Mouse (Mus musculus) urinary bladder, adult 2 months (tissue): ENCODE data around the gene Pakap. TPM values are rescaled to one million over a fixed set of nuclear protein-coding genes. Genes with fewer than 3 reads are reported as not detected.

Experiments used
- DNase-seq: peaks from one replicate; pipeline ENCODE4 v3.0.0; 2022; ENCODE audit warnings: low spot score
- polyA plus RNA-seq: library from polyadenylated mRNA; depleted of rRNA; stranded (reverse); fragments of >200 nt; gene quantifications from 2 replicates; pipeline ENCODE4 v1.2.3, GENCODE M21; 2012

Gene Pakap
- polyA plus RNA-seq, 1 experiment: 3.6 TPM

DNA sequence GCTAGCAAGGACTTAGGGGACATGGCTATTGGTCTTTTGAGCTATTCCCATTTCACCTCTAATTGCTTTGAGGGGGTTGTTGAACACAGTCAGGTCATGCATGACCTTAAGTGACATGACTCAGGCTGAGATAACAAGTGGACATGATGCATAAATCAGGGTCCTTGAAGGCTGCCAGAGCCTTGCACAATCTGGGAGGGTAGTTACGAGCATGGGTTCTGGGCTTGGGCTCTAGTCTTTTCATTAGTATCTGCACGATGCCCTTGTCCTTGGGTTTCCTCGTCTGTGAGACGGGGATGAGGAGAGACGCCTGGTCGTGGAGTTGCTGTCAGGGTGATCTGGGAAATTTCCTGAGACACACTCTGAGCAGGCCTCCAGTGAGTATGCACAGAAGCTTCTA is 6.7 kb downstream of the Pakap start:
- DNase-seq: no peak

DNA sequence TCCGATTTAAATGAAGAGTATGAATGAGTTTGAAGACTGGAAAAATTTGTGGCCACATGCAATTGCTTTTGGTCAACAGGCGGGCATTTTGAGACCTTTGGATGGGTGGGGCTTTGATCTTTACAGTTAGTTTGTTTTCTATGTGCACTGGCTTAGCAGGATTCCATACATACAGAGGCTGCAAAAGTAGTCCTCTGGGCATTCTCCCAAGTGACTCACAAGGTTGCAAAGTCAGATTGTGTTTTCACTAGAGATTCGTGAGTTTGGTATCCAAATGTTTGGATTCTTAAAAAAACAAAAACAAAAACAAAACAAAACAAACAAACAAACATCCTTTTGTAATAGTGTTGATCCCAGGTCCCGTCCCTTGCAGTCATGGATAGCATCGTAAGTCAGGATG is 7.7 kb downstream of the Pakap start:
- no peak for DNase-seq

DNA sequence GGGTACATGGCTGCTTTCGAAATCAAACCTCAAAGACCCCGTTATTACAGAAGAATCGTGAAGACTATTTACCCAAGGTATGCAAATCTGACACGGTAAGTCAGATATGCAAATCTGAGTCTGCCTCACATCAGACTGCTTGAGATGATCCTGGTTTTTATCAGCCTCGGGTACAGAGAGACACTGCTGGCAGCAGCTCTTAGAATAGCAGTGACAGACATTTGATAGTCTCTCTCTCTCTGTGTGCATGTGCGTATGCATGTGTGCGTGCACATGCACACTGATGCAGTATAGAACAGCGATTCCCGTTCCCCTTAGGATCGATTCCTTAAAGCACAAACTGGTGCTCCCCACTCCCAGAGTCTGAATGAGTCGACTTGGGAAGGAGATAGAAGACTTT is 8.1 kb downstream of the Pakap start:
- DNase-seq: no peak

DNA sequence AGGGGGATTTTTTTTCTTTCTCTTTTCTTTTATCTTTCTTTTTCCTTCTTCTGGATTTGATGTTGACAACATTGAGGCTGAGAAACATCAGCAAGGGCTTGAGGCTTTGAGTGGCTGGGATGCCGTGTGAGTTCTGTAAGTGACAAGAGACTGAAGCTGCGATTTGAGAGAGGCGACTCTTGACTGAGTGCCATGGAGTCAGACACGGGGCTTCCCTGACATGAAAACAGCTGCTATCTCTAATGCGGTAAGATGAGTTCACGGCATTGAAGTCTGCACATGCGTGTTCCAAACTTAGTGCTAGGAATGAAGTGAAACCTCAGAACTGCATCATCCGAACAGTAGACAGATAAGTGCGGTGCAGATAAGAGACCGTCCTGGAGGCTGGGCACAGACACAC is 11.7 kb downstream of the Pakap start:
- DNase-seq: no peak

DNA sequence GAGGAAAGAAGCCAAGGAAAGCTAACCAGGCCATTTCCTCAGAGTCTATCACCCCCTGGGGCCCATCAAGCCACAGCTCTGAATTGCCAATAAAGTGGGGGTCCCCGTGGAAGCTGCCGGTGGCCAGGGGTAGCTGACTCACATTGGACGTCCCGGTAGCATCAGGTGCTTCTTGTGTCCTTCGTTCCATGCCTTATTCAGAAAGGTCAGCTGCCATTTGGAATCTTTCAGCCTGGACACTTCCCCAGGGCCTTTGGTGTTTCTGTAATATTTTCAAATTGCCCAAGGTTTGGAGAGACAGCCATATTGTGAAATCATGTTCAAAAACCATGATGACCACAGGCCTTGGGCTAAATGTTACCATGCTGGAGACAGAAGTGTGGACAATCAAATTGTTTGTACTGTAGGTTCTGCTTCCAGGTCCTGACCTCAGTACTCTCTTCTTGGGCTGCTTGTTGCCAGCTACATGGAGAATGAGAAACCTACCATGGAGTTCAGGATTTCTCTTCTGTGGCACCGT is 17.4 kb downstream of the Pakap start:
- DNase-seq: no peak

DNA sequence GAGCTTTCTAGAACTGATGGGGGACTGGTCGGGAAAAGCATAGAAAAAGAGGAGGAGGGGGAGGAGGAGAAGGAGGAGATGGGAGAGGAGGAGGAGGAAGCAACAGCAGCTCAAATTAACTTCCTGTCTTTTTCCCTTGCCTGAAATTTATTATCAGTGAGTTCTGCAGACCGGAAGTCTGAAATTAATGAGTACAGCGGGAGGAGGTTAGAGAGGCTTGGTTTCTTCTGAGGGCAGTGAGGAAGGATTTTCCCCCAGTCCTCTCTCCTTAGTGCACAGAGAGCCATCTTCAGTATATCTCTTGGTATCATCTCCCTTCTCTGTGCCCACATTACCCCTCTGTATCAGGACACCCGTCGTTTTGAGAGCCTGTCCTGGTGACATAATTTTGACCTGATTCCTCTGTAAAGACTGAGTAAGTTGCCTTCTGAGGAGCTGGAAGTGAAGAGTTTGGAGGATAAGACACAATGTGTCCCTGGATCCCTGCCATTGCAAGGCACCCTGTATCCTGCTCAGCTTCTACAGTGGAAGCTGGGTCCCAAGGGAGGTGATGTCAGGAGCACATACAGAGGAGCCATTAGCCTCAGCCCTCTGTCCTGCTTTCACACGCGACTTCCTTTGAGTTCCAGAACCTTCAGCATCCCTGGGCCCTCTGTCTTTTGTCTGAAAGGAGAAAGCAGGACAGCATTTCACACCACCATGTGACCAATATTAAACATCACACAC is 19.1 kb downstream of the Pakap start:
- no peak for DNase-seq

DNA sequence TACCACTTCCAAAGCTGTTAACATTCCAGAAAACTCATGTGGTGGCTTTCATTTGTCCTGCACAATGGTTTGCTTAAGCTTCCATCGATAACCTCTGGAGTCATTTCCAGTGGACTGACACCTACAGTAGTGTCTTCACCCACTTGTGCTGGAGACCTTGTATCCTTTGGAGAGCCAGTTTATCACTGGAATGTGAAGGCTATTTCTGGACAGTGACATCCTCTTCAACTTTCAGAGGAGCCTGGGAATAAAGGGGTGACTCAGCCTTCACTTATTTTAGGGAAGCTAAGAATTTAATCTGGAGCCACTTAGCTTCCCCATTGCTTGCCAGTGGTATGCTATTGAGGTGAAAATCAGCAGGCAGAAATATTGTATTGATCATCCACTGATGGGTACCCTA is 20.4 kb downstream of the Pakap start:
- DNase-seq: no peak

DNA sequence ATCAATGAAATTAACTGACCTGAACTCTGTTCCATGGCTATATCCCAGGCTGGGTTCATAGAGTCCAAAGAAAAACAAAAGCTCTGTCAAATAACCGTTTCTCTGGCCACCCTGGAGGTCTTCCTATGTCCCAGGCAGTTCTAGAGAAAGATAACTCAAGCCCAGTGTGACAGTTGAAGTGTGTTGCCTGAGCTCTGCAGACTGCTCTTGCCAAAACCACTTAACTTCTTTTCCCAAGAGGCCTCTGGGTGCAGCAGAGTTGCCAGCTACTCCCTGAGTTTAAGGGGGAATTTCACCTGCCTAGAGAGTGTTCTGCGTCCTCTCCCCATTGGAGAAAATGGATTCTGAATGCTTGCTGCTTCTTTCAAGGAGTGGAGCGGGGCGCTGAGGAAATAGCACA is 24.8 kb downstream of the Pakap start:
- no peak for DNase-seq

DNA sequence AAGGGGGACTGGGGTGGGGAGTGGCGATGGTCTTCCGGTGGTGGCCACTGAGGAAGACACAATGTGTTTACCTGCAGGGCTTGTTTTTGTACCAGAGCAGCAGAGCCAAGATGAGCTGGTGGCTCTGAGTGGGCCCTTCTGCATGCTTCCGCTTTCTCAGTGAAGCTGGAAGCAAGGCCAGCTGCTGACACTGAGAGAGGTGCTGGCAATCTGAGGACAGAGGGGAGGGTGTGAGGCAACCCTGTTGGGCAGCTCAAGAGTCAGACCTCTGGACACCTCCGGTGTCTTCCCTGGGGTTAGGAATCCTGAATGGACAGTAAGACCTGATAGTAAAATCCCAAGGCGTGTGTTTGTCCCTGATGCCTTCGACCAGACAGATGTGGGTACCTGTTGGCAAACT is 32.0 kb downstream of the Pakap start:
- DNase-seq: no peak

DNA sequence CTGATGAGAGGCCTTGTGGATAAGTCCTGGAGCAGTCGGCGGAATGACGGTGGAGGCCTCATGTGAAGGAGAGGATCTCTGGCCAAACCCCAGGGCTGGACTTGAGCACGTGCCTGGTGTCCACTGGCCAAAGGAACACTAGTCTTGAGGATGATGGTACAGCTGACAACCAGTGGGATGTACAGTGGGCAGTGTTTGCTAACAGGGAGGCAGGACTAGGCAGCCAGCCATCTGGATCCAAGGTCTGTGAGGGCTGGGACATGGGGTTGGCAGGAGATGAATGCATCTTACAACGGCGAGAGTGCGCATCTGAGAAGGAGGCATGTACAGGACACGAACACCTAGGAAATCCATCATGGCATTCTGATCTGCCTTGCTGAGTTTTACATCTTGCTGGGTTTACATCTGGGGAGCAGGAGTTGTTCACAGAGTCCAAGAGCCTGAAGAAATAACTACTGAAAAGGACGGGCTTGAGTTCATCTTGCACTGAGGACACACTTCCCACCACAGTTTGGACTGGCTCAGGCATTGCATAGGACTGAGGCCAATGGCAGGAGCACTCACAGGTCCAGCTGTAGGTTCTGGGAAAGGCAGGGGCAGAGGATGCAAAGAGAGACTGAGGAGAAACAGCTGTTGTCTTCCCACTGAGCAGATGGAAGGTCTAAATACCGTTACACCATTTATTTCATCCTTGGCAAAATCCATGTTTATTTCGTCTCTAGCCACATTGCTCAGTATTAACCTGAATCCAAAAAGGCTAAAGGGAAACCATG is 32.9 kb downstream of the Pakap start:
- DNase-seq: no peak

DNA sequence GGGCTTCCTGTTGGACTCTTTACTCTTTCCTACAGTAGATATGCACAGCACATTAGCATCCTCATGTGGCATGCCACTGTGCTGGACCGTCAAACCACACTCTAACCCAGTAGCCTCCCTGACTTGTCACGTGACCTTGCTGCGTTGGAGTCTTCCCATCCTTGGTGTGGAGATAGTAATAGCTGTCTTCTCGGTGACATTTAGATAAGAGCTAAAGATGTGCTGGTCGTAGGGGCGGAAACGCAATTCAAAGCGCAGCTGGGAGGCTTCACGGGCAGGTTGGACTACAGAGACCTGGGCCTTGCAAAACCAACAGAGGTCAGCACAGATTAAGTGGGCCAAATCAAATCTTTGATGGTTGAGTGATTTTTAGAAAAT is 33.5 kb downstream of the Pakap start:
- no peak for DNase-seq

DNA sequence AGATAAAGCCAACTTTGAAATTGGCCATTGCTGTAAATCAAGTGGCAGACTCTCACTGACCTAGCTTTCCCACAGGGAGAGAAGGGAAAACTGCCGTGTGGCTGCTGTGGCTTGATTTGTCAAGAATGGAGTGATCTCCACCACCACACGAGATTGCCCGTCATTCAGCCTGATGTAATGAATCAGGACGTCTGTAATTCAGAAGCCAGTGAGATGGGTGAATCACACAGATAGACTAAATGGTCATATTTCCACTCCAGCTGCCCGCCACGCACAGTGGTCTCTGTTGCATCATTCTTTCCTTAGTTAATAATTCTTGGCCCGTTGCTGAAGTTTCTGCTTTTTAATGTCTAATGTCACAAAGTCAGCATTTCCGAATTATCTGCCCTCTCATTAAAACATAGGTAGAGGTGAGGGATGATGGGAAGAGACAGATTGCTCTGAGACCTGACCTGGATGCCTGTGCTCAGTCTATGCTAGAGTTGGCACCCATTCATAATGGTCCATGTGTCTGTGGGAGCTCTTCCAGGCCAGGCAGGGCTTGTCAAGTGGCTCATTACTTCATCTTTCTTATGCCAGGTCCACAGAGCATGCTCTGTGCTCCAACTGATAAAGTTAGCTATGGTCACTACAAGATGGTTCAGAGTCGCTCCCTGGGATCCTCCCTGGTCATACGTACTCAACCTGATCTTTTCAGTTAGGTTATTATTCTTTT is 34.1 kb downstream of the Pakap start:
- DNase-seq: no peak

DNA sequence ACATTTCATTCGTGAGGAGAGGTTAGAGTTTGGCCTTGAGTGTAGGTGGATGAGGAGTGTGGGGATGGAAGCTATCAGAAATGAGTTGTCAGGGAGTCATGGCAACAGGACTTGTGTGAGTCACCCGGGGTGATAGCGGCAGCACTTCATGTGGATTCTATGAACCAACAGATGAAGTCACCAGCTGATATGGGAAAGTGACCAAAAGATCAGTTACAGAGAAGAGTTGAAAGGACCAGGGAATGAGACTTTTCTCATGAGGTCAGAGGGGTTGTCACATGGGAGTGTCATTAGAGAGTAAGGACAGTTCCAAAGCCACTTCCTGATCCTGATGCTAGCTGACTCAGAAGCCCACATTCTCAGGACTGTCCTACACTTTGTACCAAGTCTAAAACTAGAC is 38.3 kb downstream of the Pakap start:
- DNase-seq: no peak

DNA sequence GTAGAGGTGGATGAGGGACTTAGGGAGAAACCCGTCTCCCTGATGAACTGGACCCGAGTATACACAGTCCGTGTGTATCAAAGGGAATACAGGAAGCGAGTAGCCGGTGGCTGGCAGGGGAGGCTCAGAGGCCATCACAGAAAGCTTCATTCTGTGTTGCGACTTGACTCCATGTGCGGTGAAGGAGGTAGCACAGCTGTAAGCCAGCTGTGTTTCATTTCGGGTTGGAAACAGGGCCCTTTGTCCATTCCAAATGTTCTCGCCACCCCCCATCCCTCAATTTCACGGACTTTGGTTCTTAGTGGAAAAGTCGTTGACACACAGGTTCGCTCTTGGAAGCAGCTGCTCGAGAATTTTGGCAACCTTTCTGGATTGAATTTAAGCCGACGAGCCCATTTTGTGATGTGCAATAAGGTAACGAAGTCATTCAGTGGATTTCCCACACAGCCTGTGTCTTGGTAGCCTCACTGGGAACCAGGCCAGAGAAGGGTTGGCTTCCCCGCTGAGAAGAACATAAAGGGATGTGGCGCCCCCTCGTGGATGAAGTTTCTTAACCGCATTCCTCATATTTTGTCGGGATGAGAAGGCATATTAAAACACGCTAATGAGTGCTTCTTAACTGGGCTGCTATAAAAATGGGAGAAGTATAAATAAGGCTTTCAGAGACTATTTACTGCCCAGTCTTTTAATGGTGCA is 39.4 kb downstream of the Pakap start:
- DNase-seq: peak; percentile 60

DNA sequence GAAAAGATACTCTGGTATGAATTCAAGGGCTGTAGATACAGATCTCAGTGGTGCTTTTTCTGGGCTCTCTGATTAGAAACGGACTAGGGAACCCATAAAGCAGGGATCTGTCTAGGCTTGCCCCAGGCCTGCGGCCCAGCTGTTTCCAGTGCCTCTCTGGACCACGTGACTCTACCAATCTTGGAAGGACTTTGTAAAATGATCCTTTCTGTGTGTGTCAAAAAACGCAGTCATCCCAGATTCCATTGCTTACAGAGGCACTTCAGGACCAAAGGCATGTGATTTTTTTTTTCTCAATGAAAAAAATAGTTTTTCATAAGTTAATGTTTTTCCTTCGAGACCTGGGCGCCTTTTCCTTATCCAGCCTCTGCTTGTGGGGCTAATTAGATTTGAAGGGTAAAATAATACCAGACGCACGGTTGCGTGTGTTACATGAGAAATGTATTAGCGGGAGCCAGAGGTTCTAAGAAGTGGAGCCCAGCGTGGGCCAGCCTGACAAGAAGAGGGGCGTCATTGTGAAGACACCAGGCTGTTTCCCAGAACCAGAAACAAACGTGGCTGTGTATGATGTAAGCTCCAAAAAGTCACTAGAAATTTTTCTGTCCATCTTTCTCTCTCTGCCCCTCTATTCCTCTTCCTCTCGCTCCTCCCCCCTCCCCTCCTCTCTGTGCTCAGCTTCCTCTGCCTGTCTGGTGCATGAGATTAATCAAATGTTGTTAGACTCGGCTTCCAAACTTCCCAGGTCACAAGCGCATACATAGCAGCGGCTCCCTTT is 43.5 kb downstream of the Pakap start:
- no peak for DNase-seq

DNA sequence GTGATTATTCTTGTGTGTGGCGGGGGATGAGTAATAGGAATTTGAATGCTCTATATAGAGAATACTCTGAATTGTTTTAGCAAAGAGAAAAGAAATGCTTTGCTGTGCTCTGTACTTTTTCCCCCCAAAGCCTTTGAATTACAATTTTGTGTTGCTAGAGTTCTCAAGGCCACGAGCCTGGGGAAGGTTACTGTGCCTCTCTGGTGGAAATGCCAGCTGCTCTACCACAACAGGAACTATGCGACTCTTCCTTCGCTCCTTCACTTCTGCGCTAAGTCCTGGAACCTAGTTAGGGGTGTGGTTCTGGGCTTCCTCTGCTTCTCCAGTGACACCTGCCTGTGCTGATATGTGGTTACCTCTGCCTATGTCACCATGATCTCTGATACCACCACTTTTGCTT is 44.7 kb downstream of the Pakap start:
- no peak for DNase-seq

DNA sequence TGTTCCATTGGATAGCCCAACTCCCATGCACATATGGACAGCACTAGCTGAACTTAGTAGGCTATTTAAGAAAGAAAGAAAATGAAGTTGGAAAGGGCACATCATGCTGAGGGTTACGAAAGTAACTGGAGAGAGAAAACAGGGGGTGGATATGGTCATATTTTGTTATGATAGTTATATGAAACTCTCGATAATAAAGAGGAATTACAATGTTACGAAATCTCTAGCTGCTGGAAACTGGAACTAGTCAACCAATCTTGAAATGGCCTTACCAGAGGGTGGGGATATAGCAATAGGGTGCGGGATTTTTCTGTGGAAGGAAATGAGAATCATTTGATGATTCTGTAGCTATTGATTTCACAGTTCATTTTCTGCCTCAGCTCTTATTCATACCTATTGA is 46.7 kb downstream of the Pakap start:
- DNase-seq: no peak

DNA sequence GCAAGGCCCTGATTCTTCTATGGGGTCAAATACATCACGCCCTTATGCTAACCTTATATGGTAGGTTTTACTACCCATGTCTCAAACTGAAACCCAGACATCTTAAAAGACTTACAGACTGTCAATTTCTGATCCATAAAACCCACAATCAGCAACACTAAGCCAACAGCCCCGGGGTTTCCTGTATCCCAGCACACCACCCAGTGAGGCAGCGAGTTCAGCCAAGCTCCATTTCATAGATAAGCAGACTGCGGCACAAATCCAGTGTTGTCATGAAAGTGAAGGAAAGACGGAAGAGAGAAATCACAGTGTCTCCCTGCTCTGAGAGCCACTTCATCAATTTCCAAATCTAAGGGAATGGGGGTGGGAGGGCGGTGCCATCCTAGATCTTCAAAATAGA is 50.8 kb downstream of the Pakap start:
- DNase-seq: no peak

DNA sequence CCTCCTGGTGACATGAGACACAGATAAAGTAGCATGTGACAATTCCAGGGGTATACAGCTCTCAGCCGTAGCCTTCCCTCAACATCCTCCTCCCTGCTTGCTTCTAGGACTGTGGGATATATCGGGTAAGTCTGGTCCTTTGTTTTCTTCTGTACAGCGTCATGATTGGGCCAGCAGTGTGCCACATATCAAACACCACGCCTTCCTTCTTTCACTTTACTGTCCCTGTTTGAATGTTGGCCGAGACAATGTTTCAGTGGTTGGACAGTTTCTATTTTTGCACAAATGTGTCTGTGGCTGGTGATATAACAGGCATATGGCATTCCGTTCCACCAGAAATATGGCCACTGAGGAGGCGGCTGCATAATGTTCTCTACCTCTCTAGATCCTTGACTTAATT is 54.8 kb downstream of the Pakap start:
- DNase-seq: no peak

DNA sequence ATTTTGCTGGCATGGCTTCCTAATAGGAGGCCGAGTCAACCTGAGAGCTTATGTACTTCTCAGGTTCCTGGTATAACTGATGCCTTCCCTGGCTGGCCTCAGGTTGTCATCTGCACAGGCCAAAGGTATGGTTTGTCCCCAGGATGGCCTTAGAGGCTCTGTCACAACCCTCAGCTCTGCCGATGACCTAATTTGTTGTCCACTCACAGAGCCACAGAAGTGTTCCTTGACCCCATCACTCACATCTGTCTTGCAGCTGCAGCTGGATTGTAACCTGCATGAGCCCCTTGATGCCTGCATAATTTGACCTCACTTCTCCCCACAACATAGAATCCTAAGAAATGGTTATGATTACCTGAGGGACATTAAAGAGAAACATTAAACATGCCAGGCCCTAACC is 56.8 kb downstream of the Pakap start:
- DNase-seq: no peak

DNA sequence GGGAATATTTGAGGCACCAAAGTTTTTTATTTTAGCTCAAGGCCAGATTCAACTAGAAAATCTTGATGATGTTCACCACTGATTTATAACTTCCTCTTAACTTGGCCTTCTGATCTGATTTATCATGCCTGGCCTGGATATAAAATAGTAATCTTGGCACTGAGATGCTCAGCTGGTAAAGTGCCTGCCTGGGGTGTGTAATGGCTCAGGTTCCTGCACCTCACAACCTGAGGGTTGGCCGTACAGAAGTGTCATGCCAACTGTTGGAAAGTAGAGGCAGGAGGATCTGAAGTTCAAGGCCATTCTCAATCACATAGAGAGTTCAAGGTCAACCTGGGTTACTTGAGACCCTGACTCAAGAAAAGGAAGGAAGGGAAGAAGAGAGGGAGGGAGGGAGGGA is 57.3 kb downstream of the Pakap start:
- no peak for DNase-seq
